Mouse (Mus musculus) G1E (cell line): ENCODE results near the gene Dip2b. TPM values are rescaled to one million over a fixed set of nuclear protein-coding genes. Genes with fewer than 3 reads are reported as not detected.
A peak's percentile ranks its signal among the peaks of the same experiment; 100 is the strongest.

Experiments
- ATAC-seq: 2 replicates; pipeline ENCODE4 v1.8.0; 2016; ENCODE audit warnings: mild to moderate bottlenecking; ENCODE audit not compliant: insufficient number of reproducible peaks, poor library complexity, low FRiP score, severe bottlenecking; ENCODE audit errors: extremely low read depth
- DNase-seq: peaks from one replicate; pipeline ENCODE4 v3.0.0; 2012; ENCODE audit warnings: low spot score
- H3K27me3 ChIP-seq: 2 replicates; pipeline ENCODE4 v1.6.1; 2012; ENCODE audit warnings: mild to moderate bottlenecking, low read length, inconsistent platforms; ENCODE audit not compliant: insufficient read depth
- H3K36me3 ChIP-seq: replicated peaks from 2 replicates; pipeline ENCODE3; 2012; ENCODE audit warnings: mild to moderate bottlenecking, inconsistent platforms
- H3K4me1 ChIP-seq: 2 replicates; pipeline ENCODE4 v1.6.1; 2012; ENCODE audit warnings: low read depth, low read length, inconsistent platforms, mixed read lengths; ENCODE audit not compliant: insufficient read depth
- H3K4me3 ChIP-seq: 2 replicates; pipeline ENCODE4 v1.5.1; 2012; ENCODE audit warnings: low read depth, mild to moderate bottlenecking, inconsistent platforms, low read length, moderate library complexity, mixed read lengths
- H3K9me3 ChIP-seq: replicated peaks from 2 replicates; pipeline ENCODE4 v1.6.1; 2012; ENCODE audit warnings: inconsistent platforms
- CTCF ChIP-seq: IDR thresholded peaks from 2 replicates; pipeline ENCODE4 v1.5.1; 2012; ENCODE audit warnings: low read depth, low read length, inconsistent platforms, mixed read lengths
- GATA1 ChIP-seq: IDR thresholded peaks from 2 replicates; pipeline ENCODE4 v1.6.1; 2012; ENCODE audit warnings: borderline replicate concordance, low read length, inconsistent platforms, mixed read lengths
- GATA2 ChIP-seq: IDR thresholded peaks from 2 replicates; pipeline ENCODE4 v1.6.1; 2012; ENCODE audit warnings: low read depth, low read length, inconsistent platforms, borderline replicate concordance
- POLR2AphosphoS5 ChIP-seq: IDR thresholded peaks from 2 replicates; pipeline ENCODE4 v1.6.1; 2012; ENCODE audit warnings: low read depth, low read length, inconsistent platforms; ENCODE audit not compliant: insufficient replicate concordance
- TAL1 ChIP-seq: conservative IDR thresholded peaks from 2 replicates; pipeline ENCODE4 v1.6.1; 2012; ENCODE audit warnings: low read depth, low read length, inconsistent platforms, mixed read lengths
- polyA plus RNA-seq: library from polyadenylated mRNA; stranded (reverse); fragments of >175 nt; gene quantifications from 2 replicates; pipeline ENCODE4 v1.2.3, GENCODE M21; 2012
- total RNA-seq, 2 experiments: library from RNA; stranded (forward) in 1 of 2; stranded (reverse) in 1 of 2; fragments of 200-1000 nt in 1 of 2; fragments of >200 nt in 1 of 2; fragmentation: Nextera tagmentation in 1 of 2; gene quantifications; 2 replicates each; pipeline ENCODE4 v1.2.3; 2014 to 2017

Gene Dip2b
- total and polyA plus RNA-seq, 3 experiments: 4.4 to 36.8 (median 21.8) TPM

GRCm38 (mm10) chr15:100219396-100219795 is 180.9 kb downstream of the Dip2b start:
- DNase-seq (no peak), ATAC-seq (no peak)
- H3K27me3 ChIP-seq: no peaks in the 10 kb centered on the region
- peaks cover 57% of the 10 kb centered on the region for H3K36me3 ChIP-seq
- H3K4me1 ChIP-seq: 0 out of 2 replicates have a peak, but pooled peaks cover 6% of the 10 kb centered on the region
- H3K9me3 ChIP-seq: peaks cover 25% of the 10 kb centered on the region
- TF ChIP-seq GATA1 (no peak), POLR2AphosphoS5 (no peak), GATA2 (no peak), TAL1 (no peak), CTCF (no peak)
- H3K4me3 ChIP-seq: no peak overlapping the region

- ATAC-seq: no peak
- Histone ChIP-seq H3K27me3 (no peaks in the 10 kb centered on the region), H3K4me3 (no peak overlapping the region), H3K9me3 (peaks cover 34% of the 10 kb centered on the region), H3K36me3 (peaks cover 56% of the 10 kb centered on the region), H3K4me1 (peaks cover 3% of the 10 kb centered on the region; the same call in 1 of the 2 replicates)
- TF ChIP-seq POLR2AphosphoS5 (no peak), GATA2 (no peak), GATA1 (no peak), CTCF (no peak), TAL1 (no peak)
- no peak for DNase-seq
These were observed 182.5 kb downstream of the Dip2b start for GRCm38 (mm10) chr15:100220916-100221315.

- DNase-seq: no peak
- H3K36me3 ChIP-seq: peaks cover 43% of the 10 kb centered on the region
- no peak for ATAC-seq
- H3K9me3 ChIP-seq: peaks cover 34% of the 10 kb centered on the region
- no peaks in the 10 kb centered on the region for H3K27me3 ChIP-seq
- H3K4me1 ChIP-seq: peaks cover 23% of the 10 kb centered on the region
- TF ChIP-seq CTCF: no peak
- no peak for TF ChIP-seq GATA1
- TF ChIP-seq TAL1: no peak
- no peak for TF ChIP-seq POLR2AphosphoS5
- no peak for TF ChIP-seq GATA2
- no peak overlapping the region for H3K4me3 ChIP-seq
These were observed 186.9 kb downstream of the Dip2b start for GRCm38 (mm10) chr15:100225381-100225780.

- ATAC-seq: no peak
- H3K4me3 ChIP-seq: no peak overlapping the region
- DNase-seq: no peak
- H3K27me3 ChIP-seq: no peaks in the 10 kb centered on the region
- peaks cover 34% of the 10 kb centered on the region for H3K9me3 ChIP-seq
- peaks cover 46% of the 10 kb centered on the region for H3K36me3 ChIP-seq
- H3K4me1 ChIP-seq: peaks cover 28% of the 10 kb centered on the region
- TF ChIP-seq GATA2 (no peak), GATA1 (no peak), CTCF (no peak), POLR2AphosphoS5 (no peak)
These were observed 187.4 kb downstream of the Dip2b start for GRCm38 (mm10) chr15:100225891-100226290.

- Histone ChIP-seq H3K9me3 (peaks cover 32% of the 10 kb centered on the region), H3K36me3 (peaks cover 50% of the 10 kb centered on the region), H3K4me1 (peaks cover 39% of the 10 kb centered on the region), H3K4me3 (peak overlapping the region; percentile 86), H3K27me3 (no peaks in the 10 kb centered on the region)
- ATAC-seq: peak; percentile 52
- peak; percentile 60 for DNase-seq
- TF ChIP-seq GATA2: no peak
These were observed 188.7 kb downstream of the Dip2b start for GRCm38 (mm10) chr15:100227031-100227662.

- no peak for TF ChIP-seq POLR2AphosphoS5
- no peak for TF ChIP-seq GATA1
- no peak for TF ChIP-seq CTCF
- no peak for TF ChIP-seq TAL1
- TF ChIP-seq GATA2: no peak
- ATAC-seq: peak; percentile 43; the same call in 1 of the 2 replicates
- peaks cover 46% of the 10 kb centered on the region for H3K4me1 ChIP-seq
- H3K4me3 ChIP-seq: peak within 1 kb of the TSS; percentile 86
- H3K36me3 ChIP-seq: peaks cover 56% of the 10 kb centered on the region
- peak; percentile 86 for DNase-seq
- H3K9me3 ChIP-seq: peaks cover 24% of the 10 kb centered on the region
- no peaks in the 10 kb centered on the region for H3K27me3 ChIP-seq
These were observed 189.4 kb downstream of the Dip2b start, which contains the start of gene Atf1 for GRCm38 (mm10) chr15:100227663-100228534. Atf1 (plus strand) TSS chr15:100227819.
